Mouse (Mus musculus): ENCODE data around the gene Creb3l2. TPM values are rescaled to one million over a fixed set of nuclear protein-coding genes. Genes with fewer than 3 reads are reported as not detected.

Creb3l2 gene
- total and polyA plus RNA-seq, 2 experiments from 2014 or later: 16.3 to 32.4 TPM

DNA sequence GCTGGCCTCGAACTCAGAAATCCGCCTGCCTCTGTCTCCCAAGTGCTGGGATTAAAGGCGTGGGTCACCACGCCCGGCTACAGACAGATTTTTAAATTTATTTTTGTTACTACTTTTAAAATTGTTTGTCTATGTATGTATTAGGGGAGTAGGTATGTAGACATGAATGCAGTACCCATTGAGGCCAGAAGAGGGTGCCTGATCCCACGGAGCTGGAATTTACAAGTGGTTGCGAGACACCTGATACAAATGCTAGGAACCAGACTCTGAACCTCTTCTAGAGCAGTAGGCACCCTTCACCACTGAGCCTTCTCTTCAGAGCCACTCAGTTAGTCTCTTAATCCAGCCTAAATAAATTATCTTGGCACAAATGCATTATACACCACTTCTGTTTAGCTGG lies 70.6 kb downstream of the Creb3l2 start:
- Histone ChIP-seq H3K4me1 (ENCODE audit: control insufficient read depth, insufficient read depth) (peaks cover 36% of the 10 kb centered on the region), H3K36me3 (replicated peaks; ENCODE audit: control insufficient read depth, insufficient read depth, low read length) (peaks cover 9% of the 10 kb centered on the region), H3K27me3 (ENCODE audit: control insufficient read depth, insufficient read depth, low read length) (no peaks in the 10 kb centered on the region), H3K4me2 (ENCODE audit: low read depth, low read length) (no peak overlapping the region), H3K9me3 (replicated peaks; ENCODE audit: control insufficient read depth, low read length) (no peaks in the 10 kb centered on the region), H3K9ac (replicated peaks; ENCODE audit: low read depth, low read length) (no peak overlapping the region), H3K4me3 (ENCODE audit: low read depth, low read length) (no peak overlapping the region), H3K27ac (ENCODE audit: low read depth) (no peak overlapping the region)
- peak; percentile 49 for TF ChIP-seq CTCF (IDR thresholded peaks at IDR 0.05; ENCODE audit: low read depth)
- no peak for TF ChIP-seq EP300 (IDR thresholded peaks at IDR 0.05; ENCODE audit: low read depth)
- 88% methylated on average over 7 of the region's 7 CpGs for WGBS
- DNase-seq (ENCODE audit: low spot score): no peak
- no peak for ATAC-seq (ENCODE audit: insufficient read depth, low read depth)

DNA sequence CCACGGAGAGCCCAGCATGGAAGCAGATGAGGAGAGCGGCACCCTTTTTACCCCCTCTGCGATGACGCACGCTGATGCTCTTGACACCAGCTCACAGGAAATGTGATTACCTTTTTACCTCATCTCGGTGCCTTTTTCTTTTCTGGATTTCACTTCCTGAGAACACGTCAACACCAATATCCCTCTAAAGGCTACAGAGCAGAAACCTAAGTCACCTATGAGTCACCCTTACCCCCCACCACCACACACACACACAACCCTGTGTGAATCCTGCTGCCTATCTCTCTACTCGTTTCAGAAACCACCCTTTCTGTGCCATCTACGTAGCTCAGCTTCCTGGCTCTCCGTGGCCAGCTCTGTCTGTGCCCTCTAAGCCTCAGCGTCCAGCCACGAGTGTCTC lies 71.4 kb downstream of the Creb3l2 start:
- DNase-seq (ENCODE audit: low spot score) (no peak), ATAC-seq (ENCODE audit: insufficient read depth, low read depth) (peak; percentile 25; the same call in 1 of the 2 replicates)
- H3K9me3 ChIP-seq (replicated peaks; ENCODE audit: control insufficient read depth, low read length): no peaks in the 10 kb centered on the region
- peak overlapping the region; percentile 39; the same call in 1 of the 2 replicates for H3K27ac ChIP-seq (ENCODE audit: low read depth)
- no peak for TF ChIP-seq EP300 (IDR thresholded peaks at IDR 0.05; ENCODE audit: low read depth)
- TF ChIP-seq CTCF (IDR thresholded peaks at IDR 0.05; ENCODE audit: low read depth): no peak
- 0 out of 2 replicates have a peak overlapping the region, but pooled peaks have one; percentile 13 for H3K4me2 ChIP-seq (ENCODE audit: low read depth, low read length)
- peaks cover 9% of the 10 kb centered on the region for H3K36me3 ChIP-seq (replicated peaks; ENCODE audit: control insufficient read depth, insufficient read depth, low read length)
- no peak overlapping the region for H3K4me3 ChIP-seq (ENCODE audit: low read depth, low read length)
- no peaks in the 10 kb centered on the region for H3K27me3 ChIP-seq (ENCODE audit: control insufficient read depth, insufficient read depth, low read length)
- WGBS: 51% methylated on average over 12 of the region's 12 CpGs
- no peak overlapping the region for H3K9ac ChIP-seq (replicated peaks; ENCODE audit: low read depth, low read length)
- peaks cover 35% of the 10 kb centered on the region for H3K4me1 ChIP-seq (ENCODE audit: control insufficient read depth, insufficient read depth)

- ATAC-seq (ENCODE audit: insufficient read depth, low read depth): peak; percentile 56
- Histone ChIP-seq H3K27ac (ENCODE audit: low read depth) (peak overlapping the region; percentile 39; the same call in 1 of the 2 replicates), H3K4me2 (ENCODE audit: low read depth, low read length) (0 out of 2 replicates have a peak overlapping the region, but pooled peaks have one; percentile 13)
Measured at GRCm38 (mm10) chr6:37369750-37370149, 72.2 kb downstream of the Creb3l2 start.

GRCm38 (mm10) chr6:37368281-37368680 lies 73.7 kb downstream of the Creb3l2 start:
- 44% methylated on average over 13 of the region's 13 CpGs for WGBS
- H3K4me1 ChIP-seq (ENCODE audit: control insufficient read depth, insufficient read depth): peaks cover 28% of the 10 kb centered on the region
- ATAC-seq (ENCODE audit: insufficient read depth, low read depth) (no peak), DNase-seq (ENCODE audit: low spot score) (no peak)
- H3K9me3 ChIP-seq (replicated peaks; ENCODE audit: control insufficient read depth, low read length): no peaks in the 10 kb centered on the region; the same call in 1 of the 2 replicates
- no peak overlapping the region for H3K4me2 ChIP-seq (ENCODE audit: low read depth, low read length)
- H3K36me3 ChIP-seq (replicated peaks; ENCODE audit: control insufficient read depth, insufficient read depth, low read length): peaks cover 24% of the 10 kb centered on the region
- H3K9ac ChIP-seq (replicated peaks; ENCODE audit: low read depth, low read length): no peak overlapping the region
- H3K4me3 ChIP-seq (ENCODE audit: low read depth, low read length): no peak overlapping the region
- H3K27me3 ChIP-seq (ENCODE audit: control insufficient read depth, insufficient read depth, low read length): no peaks in the 10 kb centered on the region
- TF ChIP-seq CTCF (IDR thresholded peaks at IDR 0.05; ENCODE audit: low read depth): no peak
- TF ChIP-seq EP300 (IDR thresholded peaks at IDR 0.05; ENCODE audit: low read depth): no peak
- H3K27ac ChIP-seq (ENCODE audit: low read depth): no peak overlapping the region

More at GRCm38 (mm10) chr6:37369750-37370149, 72.2 kb downstream of the Creb3l2 start:
- Histone ChIP-seq H3K9me3 (replicated peaks; ENCODE audit: control insufficient read depth, low read length) (no peaks in the 10 kb centered on the region), H3K4me3 (ENCODE audit: low read depth, low read length) (no peak overlapping the region), H3K27me3 (ENCODE audit: control insufficient read depth, insufficient read depth, low read length) (no peaks in the 10 kb centered on the region), H3K9ac (replicated peaks; ENCODE audit: low read depth, low read length) (no peak overlapping the region), H3K4me1 (ENCODE audit: control insufficient read depth, insufficient read depth) (peaks cover 32% of the 10 kb centered on the region), H3K36me3 (replicated peaks; ENCODE audit: control insufficient read depth, insufficient read depth, low read length) (peaks cover 9% of the 10 kb centered on the region)
- no peak for DNase-seq (ENCODE audit: low spot score)
- TF ChIP-seq CTCF (IDR thresholded peaks at IDR 0.05; ENCODE audit: low read depth) (no peak), EP300 (IDR thresholded peaks at IDR 0.05; ENCODE audit: low read depth) (no peak)
- WGBS: 33% methylated on average over 6 of the region's 6 CpGs

GRCm38 (mm10) chr6:37366991-37367390 lies 75.0 kb downstream of the Creb3l2 start:
- DNase-seq (ENCODE audit: low spot score) (no peak), ATAC-seq (ENCODE audit: insufficient read depth, low read depth) (no peak)
- Histone ChIP-seq H3K9ac (replicated peaks; ENCODE audit: low read depth, low read length) (no peak overlapping the region), H3K4me3 (ENCODE audit: low read depth, low read length) (no peak overlapping the region), H3K9me3 (replicated peaks; ENCODE audit: control insufficient read depth, low read length) (no peaks in the 10 kb centered on the region; the same call in 1 of the 2 replicates), H3K27ac (ENCODE audit: low read depth) (no peak overlapping the region), H3K36me3 (replicated peaks; ENCODE audit: control insufficient read depth, insufficient read depth, low read length) (peaks cover 35% of the 10 kb centered on the region), H3K4me1 (ENCODE audit: control insufficient read depth, insufficient read depth) (peaks cover 28% of the 10 kb centered on the region), H3K4me2 (ENCODE audit: low read depth, low read length) (no peak overlapping the region), H3K27me3 (ENCODE audit: control insufficient read depth, insufficient read depth, low read length) (no peaks in the 10 kb centered on the region)
- 80% methylated on average over 6 of the region's 6 CpGs for WGBS
- TF ChIP-seq EP300 (IDR thresholded peaks at IDR 0.05; ENCODE audit: low read depth) (no peak), CTCF (IDR thresholded peaks at IDR 0.05; ENCODE audit: low read depth) (no peak)

- Histone ChIP-seq H3K27me3 (ENCODE audit: control insufficient read depth, insufficient read depth, low read length) (no peaks in the 10 kb centered on the region), H3K4me1 (ENCODE audit: control insufficient read depth, insufficient read depth) (peaks cover 20% of the 10 kb centered on the region), H3K4me2 (ENCODE audit: low read depth, low read length) (no peak overlapping the region), H3K4me3 (ENCODE audit: low read depth, low read length) (no peak overlapping the region), H3K27ac (ENCODE audit: low read depth) (no peak overlapping the region), H3K9me3 (replicated peaks; ENCODE audit: control insufficient read depth, low read length) (no peaks in the 10 kb centered on the region; the same call in 1 of the 2 replicates), H3K9ac (replicated peaks; ENCODE audit: low read depth, low read length) (no peak overlapping the region), H3K36me3 (replicated peaks; ENCODE audit: control insufficient read depth, insufficient read depth, low read length) (peaks cover 46% of the 10 kb centered on the region)
- ATAC-seq (ENCODE audit: insufficient read depth, low read depth) (no peak), DNase-seq (ENCODE audit: low spot score) (no peak)
- WGBS: 69% methylated on average over 11 of the region's 11 CpGs
- TF ChIP-seq CTCF (IDR thresholded peaks at IDR 0.05; ENCODE audit: low read depth) (no peak), EP300 (IDR thresholded peaks at IDR 0.05; ENCODE audit: low read depth) (no peak)
Measured at GRCm38 (mm10) chr6:37365179-37365578, 76.8 kb downstream of the Creb3l2 start.

Measured in heart, postnatal 0 days (tissue).